Mouse (Mus musculus) right cerebral cortex, adult 2 months (tissue): ENCODE data around the gene Maml3.

Source experiments
- DNase-seq, 2 experiments: peaks; one replicate each; pipeline ENCODE4 v3.0.0; 2021 to 2022; ENCODE audit warnings: low spot score in 2 of 2

The Maml3 gene

DNA sequence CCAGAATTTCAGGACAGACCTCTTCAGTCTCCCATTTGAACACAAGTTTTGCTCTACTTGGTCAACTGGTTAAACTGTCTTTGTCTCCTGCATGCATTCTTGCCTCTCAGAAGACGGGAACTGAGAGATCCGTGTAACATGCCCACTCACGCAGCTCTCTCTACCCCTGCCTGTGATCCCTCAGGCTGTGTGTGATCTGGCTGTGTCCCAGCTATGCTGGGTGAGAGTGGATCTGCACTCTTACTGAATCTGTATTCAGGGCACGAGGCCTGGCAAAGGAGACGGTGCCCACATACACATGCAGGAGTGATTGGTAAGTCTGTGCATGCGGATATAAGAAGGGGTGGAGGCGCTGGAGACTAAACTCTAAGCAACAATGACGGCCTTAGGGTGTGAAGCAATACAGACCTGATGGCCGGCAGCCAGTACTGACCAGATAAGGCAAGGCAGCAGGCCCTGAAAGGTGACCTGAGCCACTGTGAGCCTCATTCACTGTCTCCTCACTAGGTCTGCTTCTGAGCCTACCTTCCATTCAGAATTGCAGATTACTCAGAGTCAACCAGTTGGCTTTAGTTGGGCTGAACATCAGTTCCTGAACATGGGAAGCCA lies 274.0 kb downstream of the Maml3 start:
- no peak for DNase-seq

DNA sequence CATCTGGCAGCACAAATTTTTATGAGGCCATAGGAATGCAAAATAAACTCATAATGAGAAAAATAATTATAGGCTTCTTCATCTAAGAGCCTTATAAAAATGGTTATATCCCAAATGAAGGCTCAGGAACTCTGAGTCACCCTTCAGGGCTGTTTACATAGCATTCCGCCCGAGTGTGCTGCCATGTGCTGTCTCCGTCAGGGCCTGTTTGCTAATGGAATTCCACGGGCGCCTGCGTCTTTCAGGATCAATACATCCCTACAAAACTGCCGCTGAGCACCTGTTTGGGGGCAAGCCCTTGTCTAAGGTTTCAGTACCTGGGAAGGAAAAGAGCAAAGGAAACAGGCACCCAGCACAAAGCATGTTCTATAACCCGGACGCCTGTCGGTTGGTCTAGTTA lies 279.3 kb downstream of the Maml3 start:
- no peak for DNase-seq

DNA sequence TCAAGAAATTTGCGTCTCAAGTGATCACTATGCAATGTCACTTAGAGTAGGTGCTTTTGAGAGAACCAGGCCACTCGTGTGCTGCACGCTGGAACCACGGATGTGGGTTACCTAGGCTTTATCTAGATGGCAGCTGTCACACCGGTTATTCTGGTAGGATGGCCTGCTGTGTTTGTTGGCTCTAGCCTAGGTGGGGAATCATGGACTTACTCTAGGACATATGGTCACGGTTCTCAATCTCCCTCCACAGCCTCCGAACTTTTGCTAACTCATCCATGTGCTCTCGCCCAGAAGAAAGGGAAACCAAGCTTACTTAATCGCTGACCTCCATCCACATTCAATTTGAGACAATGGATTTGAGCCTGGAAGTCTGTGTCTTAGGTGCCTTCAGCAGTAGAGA lies 280.4 kb downstream of the Maml3 start:
- no peak for DNase-seq

DNA sequence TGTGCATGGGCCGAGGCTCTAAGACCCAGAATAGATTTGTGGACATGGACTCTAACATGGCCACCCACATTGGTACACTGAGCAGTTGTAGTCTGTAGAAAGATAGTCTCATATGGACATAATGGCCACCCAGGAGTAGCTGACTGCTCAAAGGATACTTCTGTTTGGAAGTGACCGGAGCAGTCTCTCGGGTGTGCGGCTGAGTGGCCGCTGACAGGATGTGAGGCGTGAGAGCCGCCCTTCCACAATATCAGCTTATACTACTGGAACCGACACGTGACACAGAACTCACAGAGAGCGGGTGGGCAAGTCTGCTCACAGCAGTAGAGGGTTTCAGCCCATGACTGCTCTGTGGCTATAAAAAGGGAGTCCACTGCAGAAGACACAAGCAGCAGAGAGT lies 283.3 kb downstream of the Maml3 start:
- no peak for DNase-seq

DNA sequence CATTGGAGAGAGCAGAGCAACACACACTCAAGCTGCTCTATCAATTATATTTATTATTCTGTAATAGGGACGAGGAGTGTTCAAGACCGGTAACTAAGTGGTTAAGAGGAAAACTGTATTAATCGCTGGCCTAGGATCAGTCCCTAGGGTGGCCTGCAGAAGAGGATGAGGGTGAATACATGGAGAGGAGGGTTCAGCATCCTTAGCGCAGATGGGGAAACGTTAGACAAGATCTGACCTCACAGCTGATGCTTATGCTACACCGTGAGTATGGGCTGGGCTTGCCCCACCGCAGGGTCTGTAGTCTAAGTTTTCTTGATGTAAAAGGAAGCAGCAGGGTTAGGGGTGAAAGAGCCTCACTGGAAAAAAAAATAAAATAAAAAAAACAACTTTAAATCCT lies 285.8 kb downstream of the Maml3 start:
- DNase-seq: no peak

DNA sequence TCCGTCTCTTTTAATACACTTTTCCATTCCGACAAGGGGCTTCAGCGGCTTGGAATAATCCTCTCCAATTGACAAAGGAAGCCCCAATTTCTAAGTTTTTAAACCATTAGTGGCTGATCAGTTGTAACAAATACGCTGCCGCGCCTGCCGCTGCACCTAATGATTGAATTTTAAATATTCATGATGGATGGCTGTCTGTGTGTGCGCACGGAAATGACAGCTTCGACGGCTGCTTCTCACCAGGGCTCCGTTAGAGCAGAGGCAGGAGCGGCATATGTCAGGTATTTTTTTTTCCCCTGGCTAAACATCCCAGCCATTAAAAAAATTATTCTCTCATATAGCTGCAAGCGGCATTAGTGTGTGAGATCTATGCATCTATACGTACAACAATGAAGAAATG lies 287.0 kb downstream of the Maml3 start:
- no peak for DNase-seq

DNA sequence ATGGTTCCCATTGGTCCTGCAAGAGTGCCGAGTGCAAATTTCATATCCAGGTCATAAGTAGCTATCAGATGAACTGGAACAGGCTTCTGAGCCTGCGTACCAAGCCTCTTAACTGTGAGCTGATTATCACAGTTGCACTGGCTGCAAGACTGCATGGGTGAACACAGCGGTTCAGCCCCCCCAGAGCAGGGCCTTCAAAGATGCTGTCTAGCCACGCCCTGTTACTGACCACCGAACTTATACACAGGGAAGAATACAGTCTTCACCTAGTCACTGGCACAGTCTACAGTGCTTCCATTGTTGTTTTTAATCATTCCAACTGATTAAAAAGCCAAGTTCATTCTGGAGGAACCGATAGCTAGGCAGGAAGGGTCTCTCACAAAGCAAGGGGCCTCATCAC lies 287.5 kb downstream of the Maml3 start:
- no peak for DNase-seq

DNA sequence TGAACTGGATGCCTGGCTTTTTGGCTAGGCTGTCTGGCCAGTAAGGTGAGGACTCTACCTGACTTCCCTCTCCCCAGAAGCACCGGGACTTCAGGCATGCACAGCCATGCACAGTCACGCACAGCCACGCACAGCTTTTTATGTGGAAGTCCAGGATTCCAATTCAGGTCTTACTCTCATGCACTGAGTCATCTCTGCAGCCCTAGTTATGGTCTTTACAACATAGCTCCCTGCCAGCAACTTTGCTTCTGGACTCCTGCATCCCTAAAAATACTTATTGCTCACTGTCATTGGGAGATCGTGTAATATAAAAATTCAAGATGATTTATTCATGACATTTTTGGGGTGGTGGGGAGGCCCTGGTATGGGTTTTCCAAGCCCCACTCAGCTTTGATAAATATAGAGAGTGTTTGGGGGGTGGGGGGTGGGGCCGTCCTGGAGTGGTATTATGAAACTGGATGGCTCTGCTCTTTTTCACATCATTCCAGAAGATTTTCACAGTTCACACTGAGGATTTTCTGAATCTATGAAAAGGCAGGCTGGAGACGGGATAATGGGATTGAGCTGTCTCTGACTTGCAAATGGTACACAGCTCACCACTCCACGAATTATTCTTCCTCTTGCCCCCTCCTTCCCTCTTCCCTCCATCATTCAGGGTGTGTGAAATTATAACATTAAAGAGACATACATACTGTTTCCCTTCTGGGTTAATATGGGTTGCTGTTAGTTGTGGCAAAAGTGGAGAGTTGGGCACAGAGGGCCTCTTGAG lies 288.2 kb downstream of the Maml3 start:
- no peak for DNase-seq

DNA sequence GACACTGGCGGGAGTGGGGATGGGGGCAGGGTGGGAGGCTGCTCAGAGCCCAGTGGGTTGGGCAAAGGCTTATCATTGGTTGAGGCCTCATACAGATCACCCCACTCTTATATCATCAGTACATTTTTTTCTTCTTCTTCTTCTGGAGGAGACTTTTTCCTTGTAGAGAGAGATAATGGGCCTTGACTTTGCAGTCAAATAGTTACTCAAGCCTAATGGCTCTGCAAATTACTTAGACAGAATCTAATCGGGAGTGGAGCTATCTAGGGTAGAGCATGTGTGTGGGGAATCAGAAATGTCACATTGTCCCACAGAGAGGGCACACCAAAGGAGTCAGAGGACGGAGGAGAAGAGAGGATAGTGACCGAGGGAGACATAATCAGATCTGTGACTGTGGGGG lies 290.8 kb downstream of the Maml3 start:
- DNase-seq: no peak

DNA sequence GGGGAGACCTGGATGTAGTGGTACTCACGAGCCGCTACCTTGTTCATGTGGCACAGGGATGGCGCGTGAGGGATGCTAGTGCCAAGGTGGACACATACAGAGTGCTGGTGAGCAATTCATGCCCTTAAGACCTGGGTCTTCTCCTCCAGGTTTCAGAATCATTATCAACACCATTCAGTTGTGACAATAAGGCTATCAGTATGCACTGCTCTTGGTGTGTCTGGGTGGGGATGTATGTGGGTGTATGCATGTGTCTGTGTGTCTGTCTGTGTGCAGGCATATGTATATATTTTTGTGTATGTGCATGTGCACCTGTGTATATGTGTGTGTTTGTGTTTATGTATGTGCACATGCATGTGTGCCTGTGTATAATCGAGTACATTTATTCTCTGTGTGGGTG lies 291.7 kb downstream of the Maml3 start:
- DNase-seq: no peak

DNA sequence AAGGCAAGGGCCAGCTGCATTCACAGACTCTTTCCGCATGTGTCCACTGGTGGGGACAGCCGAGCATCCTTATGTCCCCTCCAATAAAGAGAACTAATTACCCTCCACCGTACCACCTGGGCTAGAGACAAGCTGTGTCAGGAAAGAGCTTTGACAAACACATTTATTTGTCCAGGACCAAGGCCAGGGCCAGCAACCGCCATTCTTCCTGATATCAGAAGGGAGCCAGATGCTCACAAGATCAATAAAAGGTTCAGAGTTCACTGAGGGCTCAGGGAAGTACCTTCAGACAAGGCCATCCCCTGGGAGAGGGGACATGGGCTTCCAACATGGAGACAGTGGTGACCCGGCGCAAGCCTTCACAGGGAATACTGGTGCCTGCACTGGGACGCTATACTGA lies 294.1 kb downstream of the Maml3 start:
- no peak for DNase-seq

DNA sequence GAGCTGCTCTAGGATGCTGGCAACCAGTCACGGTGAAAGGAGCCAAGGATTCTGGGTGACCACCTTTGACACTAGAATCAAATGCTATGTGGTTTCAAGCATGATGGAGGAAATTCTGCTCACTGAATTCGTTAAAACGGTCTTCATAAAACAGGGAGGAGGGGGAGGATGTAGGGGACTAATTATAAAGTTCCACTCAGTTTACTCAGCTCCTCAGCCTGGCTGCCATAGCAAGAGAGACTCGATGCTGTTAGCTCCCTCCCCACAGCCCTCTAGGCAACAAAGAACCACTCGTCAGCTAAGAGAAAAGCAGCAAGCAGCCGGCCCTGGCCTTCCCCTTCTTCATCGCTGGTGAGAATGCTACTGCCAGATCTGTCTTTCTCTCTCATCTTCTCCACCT lies 295.1 kb downstream of the Maml3 start:
- DNase-seq: no peak

DNA sequence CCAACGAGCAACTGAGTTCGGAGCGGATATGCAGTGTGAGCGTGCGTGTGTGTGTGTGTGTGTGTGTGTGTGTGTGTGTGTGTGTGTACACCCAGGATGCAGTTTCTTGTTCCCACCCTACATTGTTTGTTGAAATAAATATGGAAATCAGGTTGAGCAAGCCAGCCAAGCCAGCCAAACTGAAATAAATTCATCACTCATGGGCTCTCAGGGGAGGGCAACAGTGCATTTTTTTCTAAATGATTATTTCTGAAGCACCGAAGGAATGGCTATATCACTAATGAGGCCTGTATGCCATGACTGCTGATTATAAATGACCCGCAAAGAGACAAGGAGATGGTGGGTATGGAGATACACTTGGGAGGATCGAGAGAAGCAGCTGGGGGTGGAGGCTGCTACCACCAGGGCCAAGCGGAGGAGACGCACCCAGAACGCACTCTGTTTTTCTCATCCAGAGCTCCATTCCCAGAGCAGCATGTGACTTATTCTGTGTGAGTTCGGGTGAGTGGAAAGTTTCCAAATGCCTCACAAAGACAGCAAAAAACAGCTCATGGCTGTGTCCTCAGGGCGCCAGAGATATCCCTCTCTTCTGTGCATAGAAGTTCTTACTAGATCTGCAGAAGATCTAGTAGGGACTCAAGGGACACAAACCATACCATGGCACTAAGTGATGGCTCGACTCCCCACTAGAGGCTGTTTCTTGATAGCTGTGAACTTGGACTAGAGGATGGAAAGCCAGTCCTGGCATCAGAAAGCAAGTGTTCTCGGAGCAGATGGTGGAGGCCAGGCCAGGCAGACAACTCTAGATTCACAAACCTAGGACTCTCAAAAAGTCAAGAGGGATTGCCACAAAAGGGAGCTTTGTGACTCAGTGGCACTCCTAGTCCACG lies 296.6 kb downstream of the Maml3 start:
- no peak for DNase-seq

DNA sequence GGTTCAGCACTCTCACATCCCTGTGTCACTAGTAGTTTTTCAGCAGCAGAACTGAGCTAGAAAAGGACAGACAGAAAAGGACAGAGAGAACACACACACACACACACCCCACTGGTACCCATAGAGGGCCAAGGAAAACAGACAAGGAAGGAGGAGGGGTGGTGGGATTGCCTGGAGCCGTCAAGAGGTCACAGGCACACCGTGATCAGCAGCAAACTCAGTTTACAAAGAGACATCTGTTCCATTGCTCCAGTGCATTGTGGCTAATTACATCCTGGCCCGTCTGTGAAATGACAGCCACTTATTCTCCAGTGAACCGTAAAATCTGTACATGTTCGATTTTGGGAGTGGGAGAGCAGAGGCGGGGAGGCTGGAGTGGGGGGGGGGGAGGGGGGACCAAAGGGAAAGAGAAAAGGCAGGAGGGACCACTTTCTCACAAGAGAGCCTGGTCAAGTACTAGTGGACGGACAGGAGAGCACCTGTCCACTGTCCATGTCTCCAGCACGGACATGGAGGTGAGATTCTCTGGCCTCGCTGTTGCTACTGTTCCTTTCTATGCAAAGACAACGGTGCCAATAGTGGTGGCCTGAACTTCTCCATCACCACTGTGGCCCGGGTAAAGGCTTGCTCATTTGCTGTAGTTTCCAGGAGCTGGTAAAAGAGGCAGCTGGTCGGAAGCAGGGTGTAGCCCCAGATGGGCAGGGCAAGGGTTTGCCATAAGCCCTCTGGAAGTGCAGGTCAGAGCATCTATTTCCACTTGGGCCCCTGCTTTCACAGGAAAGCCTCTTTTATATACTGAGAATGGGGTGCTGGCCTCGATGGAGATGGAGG lies 299.2 kb downstream of the Maml3 start:
- no peak for DNase-seq

DNA sequence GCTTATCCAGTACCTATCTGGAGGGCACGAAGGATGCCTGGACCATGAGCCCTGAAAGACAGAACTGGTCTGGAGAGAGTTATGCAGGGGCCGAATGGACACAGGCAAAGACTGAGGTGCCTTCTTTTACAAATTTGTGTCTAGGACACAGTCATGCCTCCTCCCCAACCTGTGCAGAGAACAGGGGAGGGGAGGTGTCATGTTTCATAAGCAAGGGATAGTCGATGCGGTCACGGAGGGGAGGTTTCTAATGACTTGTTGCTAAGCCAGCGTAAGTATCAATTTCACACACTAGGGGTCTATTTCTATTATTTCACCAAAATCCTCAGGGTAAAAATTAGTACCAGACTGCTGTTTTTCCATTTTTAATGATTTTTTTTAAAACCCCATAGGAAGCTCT lies 301.0 kb downstream of the Maml3 start:
- no peak for DNase-seq

DNA sequence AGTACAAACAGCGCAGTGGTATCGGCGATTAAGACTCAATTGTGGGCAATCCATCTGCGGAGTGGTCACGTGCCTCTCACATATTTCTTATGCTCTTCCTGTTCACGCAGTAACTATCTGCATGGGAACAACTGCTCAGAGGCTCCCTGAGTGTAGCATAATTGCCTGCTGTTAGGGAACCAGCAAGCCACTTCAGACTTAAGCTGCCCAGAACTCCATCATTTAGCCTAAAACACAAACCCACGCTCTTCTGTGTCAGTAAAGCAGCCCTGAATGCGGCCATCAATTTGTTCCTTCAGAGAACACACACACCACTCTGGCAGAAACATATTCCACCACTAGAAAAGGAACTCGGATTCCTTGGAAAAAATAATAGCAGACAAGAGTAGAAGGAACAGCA lies 305.2 kb downstream of the Maml3 start:
- DNase-seq: no peak

DNA sequence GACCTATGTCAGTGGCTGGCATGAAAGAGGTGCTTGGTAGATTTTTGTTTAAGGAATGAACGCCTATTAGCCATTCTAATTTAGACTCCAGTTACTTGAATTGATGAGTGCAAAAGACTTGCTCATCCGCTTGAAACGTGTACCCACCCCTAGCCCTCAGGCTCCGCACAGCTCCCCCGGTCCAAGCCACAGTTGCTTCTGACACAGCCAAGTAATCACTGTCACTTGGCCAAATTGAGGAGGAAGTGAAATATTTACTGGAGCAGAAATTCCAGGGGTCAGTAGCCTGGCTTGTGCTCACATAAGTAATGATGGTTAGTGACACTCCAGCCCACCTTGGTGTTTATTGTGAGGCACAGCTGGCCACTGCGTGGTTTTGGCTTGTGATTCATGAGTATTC lies 308.0 kb downstream of the Maml3 start:
- DNase-seq: no peak

DNA sequence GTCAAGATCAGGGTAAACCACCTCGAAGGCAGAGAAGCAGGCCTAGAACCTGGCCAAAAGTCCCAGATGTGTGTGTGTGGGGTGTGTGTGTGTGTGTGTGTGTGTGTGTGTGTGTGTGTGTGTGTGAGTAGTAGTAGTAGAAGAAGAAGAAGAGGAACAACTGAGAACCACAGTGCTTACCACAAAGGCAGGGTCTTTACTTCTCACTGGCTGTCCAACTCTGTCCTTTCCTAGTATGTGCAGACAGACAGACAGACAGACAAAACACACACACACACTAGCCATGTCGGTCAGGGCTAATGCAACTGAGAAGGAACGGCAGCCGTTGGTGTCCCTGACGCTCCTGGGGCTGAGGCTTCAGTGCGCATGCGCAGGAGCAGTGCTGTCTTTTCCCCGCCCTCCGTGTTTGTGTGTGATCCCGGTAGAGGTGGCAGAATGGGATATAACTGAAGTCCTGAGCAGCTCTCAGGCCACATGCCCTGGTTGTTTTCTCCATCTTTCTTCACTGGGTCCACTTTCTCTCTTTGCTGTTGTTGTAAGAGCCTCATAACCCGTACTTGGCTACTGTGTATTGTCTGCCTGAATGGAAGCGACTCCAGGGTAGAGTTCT lies 308.6 kb downstream of the Maml3 start:
- DNase-seq: no peak

DNA sequence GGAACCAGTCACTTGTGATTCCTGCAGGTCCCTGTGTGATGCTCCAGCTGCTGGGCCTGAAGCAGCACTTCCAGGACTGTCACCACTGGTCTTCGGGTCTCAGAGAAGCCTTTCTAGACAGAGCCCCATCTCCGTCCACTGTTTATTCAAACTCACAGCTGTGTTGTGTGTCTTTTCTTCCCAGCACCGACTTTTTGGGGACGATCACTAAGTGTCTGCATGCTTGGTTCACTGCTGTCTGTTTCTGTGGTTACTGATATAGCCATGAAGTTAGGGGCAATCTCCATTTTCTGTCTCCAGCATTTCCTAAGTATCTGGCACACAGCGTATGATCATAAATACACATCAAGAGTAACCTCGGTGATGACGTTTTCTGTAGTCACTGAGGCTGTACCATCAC lies 313.3 kb downstream of the Maml3 start:
- no peak for DNase-seq

DNA sequence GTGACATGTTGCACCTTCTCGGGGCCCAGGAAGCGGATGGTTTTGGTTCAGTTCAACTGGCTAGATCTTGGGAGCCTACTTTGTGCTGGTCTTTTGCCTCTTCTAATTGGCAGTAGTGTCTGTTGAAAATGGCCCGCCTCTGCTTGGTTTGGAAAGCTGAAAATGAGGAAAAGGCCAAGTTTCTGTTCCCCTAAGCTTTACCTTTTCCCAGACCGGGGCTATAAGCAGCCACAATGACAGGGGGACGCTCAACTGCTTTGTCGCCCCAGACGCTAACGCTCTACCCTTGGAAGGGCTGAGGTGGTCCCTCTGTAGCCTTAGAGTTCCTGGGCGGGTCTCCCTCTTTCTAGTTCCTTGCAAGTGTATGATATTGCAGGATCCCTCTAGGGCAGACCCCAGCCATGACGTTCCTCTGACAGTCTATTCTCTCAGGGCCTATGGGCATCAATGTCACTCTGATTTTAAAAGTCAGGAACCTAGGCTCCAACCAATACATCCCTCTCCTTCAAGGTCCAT lies 315.4 kb downstream of the Maml3 start:
- no peak for DNase-seq
